Mouse (Mus musculus): ENCODE data around the gene P2ry6. TPM values are rescaled to one million over a fixed set of nuclear protein-coding genes. Genes with fewer than 3 reads are reported as not detected.

Gene P2ry6
- 7.3 TPM for polyA plus RNA-seq (2014; fragmentation: Illumina TruSeq; extraction: RNeasy Lipid Tissue Mini Kit (QIAGEN cat#74804); ENCODE audit: low read depth, low replicate concordance)

GRCm38 (mm10) chr7:100974135-100974903 lies at the start of gene P2ry6:
P2ry6 (minus strand) TSS chr7:100974649.

GRCm38 (mm10) chr7:101012541-101012940 lies 38.1 kb upstream of the P2ry6 start, which contains the start of gene P2ry2:
P2ry2 (minus strand) TSS chr7:101012866.

GRCm38 (mm10) chr7:100931926-100932480 lies 42.4 kb downstream of the P2ry6 start, which contains the start of gene Arhgef17:
Arhgef17 (minus strand) TSS chr7:100932107.

Other genes with a start within 250 kb of the P2ry6 start
- gene Relt, start 111.2 kb downstream of the P2ry6 start, polyA plus RNA-seq (2014; fragmentation: Illumina TruSeq; extraction: RNeasy Lipid Tissue Mini Kit (QIAGEN cat#74804); ENCODE audit: low read depth, low replicate concordance) = 2.3 TPM
- gene Arhgef17, start 42.5 kb downstream of the P2ry6 start, polyA plus RNA-seq (2014; fragmentation: Illumina TruSeq; extraction: RNeasy Lipid Tissue Mini Kit (QIAGEN cat#74804); ENCODE audit: low read depth, low replicate concordance) = 15.4 TPM
- 2.6 TPM for gene P2ry2, start 38.2 kb upstream of the P2ry6 start, polyA plus RNA-seq (2014; fragmentation: Illumina TruSeq; extraction: RNeasy Lipid Tissue Mini Kit (QIAGEN cat#74804); ENCODE audit: low read depth, low replicate concordance)
- gene Fchsd2, start 118.2 kb upstream of the P2ry6 start, polyA plus RNA-seq (2014; fragmentation: Illumina TruSeq; extraction: RNeasy Lipid Tissue Mini Kit (QIAGEN cat#74804); ENCODE audit: low read depth, low replicate concordance) = 9.6 TPM